Mouse (Mus musculus): Measurements from ENCODE around the gene Tspan8.

Gene Tspan8

DNA sequence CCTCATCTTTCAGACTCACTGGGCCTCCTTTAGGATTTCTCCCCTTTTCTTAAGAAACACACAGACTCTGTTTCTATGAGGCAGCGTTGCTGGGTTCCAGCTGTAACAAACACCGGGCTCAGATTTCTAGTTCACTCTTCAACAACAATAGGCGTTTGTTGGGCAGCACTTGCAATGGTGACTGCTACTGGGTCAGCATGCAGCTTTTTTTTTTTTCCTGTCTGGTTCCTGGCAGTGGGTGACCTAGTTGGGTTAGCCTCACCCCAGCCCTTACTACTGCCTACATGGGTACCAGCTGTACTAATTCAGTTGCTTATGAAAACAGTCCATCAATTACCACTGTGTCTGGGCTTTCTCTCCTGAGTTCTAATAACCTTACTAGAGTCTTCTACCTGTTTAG, 14.1 kb downstream of the Tspan8 start:
- DNase-seq (ENCODE audit: inconsistent ontology term): peak; percentile 38

DNA sequence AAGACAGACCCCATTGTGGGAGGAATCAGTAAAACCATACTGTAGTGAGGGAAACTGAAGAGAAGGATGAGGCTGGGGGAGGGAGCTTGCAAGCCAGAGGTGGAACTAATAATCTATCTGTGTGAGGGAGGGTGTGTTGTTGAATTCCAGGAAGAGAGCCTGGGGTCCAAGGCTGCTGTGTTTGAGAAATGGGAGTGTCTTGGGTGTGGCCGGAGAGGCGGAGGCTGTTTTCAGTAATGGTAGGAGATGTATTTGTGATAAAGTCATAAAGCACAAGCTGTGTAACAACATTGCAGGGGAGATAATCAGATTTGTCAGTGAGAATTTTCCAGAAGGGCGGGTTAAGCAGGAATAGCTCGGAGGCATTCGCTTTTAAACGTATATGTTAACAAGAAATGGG, 17.4 kb downstream of the Tspan8 start:
- no peak for DNase-seq (ENCODE audit: inconsistent ontology term)

DNA sequence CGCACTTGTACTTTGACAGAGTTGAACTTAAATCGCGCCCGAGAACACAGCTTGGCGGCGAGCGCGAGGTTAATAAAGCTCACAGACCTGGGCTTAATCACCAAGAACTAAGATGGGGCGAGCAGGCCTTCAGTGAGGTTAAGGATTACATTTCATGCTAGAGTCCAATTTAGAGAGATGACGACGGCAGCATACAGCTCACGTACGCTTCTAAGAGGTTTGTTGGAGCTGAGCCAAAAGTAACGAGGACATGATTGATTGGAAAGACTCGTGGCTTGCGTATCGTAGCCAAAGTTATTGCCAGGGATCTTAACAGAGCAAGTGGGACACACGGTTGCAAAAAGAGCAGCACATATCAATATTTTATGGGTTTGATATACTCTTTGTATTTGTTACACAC, 30.3 kb downstream of the Tspan8 start:
- no peak for DNase-seq (ENCODE audit: inconsistent ontology term)

DNA sequence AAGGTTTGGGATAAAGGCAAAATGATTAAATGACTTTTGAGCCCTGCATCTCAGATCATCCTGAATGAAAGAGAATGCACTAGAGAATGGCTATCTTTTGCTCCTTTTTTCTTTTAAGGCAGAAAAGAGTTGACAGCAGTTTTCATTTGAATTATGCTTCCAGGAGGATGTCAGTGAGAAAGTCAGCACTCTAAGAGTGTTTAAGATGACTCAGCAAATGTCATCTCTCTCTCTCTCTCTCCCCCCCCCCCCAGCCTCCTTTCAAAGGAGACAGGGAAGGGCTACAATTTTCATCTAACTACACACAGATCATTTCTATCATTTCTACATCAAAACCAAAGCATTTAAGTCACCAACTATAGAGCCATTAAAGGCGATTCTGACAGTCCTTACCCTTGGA, 31.9 kb downstream of the Tspan8 start:
- DNase-seq (ENCODE audit: inconsistent ontology term): no peak

DNA sequence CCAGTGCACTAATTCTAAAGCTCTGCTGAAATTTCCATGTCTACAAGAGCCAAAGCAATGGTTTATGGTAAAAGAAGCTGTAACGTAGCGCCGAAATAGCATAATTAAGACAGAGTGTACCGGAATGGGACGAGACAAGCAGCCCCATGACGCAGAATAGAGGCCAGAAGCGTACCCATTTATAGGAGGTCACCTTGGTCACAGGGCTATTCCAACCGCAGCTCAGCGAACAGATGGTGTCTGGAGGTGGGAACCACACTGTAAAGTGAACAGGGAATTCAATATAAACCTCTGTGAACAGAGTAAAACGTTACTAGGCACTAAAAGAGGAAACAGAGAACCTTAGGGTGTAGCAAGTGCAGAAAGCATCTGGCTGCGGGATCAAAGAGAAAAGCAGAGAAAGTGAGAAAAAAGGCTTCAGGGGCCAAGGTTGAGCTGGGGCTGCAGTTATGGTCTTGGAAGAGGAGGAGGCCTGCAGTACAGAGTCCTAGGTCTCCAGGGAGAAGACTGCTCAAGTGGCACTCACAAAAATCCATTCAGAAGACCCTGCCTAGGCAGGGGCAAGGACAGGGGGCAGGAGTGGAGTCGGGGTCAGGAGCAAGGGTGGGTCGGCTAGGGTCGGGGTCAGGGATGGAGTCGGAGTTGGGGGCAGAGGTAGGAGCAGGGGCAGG, 43.7 kb downstream of the Tspan8 start:
- DNase-seq (ENCODE audit: inconsistent ontology term): no peak

DNA sequence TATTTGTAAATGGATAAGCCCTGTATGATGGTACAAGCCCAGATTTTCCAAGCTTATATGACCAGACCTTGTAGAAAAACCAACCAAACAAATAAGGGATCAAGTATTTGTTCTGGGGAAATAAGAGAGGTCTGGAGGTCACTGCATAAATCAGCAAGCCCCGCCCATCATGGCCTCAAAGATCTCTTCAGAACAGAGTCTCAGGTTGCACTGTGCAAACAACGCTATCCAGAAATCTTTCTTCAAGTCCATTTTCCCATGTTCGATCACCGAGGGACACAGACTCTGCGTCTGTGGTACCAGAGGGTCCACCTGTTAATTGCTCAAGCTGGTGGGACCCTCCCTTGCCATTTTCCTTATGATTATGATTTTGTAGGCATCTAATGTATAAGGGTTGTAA, 45.3 kb downstream of the Tspan8 start:
- no peak for DNase-seq (ENCODE audit: inconsistent ontology term)

DNA sequence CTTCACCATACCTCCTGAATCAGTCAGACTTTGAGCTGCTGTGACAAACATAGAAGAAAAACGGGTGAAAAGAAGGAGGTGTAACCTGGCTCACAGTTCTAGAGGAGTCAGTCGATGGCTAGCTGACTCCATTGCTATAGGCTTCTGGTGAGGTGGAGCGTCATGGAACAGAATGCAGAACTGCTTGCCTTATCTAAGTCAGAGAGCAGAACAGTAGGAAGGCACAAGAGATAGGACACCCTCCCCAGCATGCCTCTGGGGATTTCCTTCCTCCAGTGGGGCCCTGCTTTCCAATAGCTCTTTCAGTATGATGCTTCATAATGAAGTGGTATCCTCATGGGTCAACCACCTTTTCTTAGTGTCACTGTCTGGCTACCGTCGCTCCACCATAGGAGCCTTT, 66.1 kb downstream of the Tspan8 start:
- no peak for DNase-seq (ENCODE audit: inconsistent ontology term)

DNA sequence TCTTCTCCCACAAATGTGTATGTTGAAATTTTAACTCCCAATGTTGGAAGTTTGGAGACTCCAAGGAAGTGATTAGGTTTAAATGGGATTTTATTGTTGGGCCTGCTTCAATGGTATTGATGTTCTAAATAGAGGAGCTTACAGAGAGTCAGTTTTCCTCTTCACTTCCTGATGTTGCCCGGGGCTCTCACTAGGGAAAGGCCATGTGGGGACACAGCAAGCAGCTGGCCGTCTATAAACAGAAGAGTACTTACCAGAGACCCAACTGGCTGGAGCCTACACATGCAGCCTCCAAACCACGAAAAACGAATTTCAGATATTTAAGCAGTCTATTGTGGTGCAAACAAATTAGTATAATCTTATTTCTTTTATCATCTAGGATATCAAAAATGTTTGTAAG, 75.3 kb downstream of the Tspan8 start:
- DNase-seq (ENCODE audit: inconsistent ontology term): no peak

DNA sequence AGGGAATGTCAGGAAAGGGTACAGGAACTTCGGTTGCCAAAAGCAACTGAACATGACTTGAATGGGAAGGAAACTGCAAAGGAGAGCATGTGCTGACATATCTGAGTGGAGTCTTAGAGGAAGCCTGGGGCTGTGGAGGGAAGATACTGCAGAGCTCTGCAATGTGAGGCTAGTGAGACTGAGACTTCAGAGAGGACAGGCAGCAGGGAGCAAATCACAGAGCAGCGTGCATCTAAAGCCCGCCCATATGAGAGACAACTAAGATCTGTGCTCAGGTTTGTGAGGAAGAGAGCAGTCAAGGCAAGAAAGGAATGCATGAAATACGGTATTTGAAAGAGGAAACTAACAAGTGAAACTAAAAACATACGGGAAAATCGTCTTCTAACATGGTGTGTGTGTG, 76.3 kb downstream of the Tspan8 start:
- no peak for DNase-seq (ENCODE audit: inconsistent ontology term)

DNA sequence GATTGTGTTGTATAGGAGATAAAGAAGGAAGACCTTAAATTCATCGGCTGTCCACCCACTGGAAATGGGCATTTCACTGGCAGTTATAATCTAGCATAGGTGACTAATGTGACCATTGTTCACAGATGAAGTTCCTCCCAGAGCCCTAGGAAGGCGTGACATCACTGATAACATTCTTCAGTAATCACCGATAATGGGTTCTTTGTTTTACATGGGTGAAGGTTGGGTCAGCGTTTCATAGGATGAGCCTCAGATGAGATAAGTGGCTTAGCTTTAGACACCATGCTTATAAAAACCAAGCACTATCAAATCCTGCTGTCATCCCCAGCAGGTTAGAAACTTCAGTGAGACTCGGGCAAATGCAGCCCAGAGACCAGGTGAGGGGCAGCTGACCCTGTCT, 77.4 kb downstream of the Tspan8 start:
- peak; percentile 14 for DNase-seq (ENCODE audit: inconsistent ontology term)

DNA sequence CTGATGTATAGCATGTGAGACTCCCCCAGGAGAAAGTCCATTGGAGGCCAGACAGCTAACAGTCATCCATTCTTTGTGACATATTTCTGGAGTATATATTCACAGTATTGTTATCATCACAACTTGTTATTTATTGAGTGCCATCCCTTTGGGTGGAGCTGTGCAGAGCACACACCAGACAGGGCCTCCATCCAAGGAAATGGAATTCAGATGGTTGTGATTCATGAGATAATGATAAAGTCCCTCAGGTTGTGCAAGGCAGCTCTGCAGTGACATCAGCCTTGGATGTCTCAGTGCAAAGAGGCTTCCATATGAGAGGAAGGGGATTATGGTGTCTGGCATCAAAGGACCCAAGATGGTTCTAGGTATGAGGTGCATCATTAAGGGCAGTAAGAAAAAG, 80.1 kb downstream of the Tspan8 start:
- DNase-seq (ENCODE audit: inconsistent ontology term): no peak

DNA sequence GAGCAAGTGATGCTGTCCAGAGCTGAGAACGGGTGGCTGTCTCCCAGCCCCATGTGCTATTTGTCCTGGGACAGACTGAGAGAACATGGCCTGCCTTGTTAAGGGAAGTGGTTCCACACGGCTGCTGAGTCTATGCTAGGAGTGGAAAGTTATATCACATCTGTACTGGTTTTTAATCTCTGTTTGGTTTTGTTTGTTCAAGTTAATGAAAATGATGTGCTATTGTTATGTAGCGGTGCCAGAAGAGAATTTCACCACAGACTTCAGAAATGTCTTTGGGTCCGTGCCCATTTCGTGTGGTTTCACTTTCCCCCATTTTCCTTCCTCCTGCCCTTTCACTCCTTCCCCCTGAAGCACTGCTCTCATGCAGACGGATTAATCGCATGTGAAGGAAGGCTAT, 80.6 kb downstream of the Tspan8 start:
- DNase-seq (ENCODE audit: inconsistent ontology term): peak; percentile 17

Data from Muller cell, postnatal 12 days (primary cell).